Mouse (Mus musculus) embryo, embryonic 11.5 days (tissue): Measurements from ENCODE around the gene Col6a1.

Experiments used
- DNase-seq: peaks from one replicate; pipeline ENCODE4 v3.0.0-alpha.2; 2012; ENCODE audit warnings: low read depth, low spot score

Gene Col6a1

GRCm38 (mm10) chr10:76724231-76724736, 1.7 kb downstream of the Col6a1 start:
- DNase-seq, result no peak

- DNase-seq, result no peak
Observed at GRCm38 (mm10) chr10:76722751-76723450, 3.1 kb downstream of the Col6a1 start.

- no peak for DNase-seq
Observed at GRCm38 (mm10) chr10:76721746-76722145, 4.2 kb downstream of the Col6a1 start.

GRCm38 (mm10) chr10:76721216-76721615, 4.8 kb downstream of the Col6a1 start:
- no peak for DNase-seq

- no peak for DNase-seq
Observed at GRCm38 (mm10) chr10:76717631-76718030, 8.3 kb downstream of the Col6a1 start.

GRCm38 (mm10) chr10:76717026-76717425, 8.9 kb downstream of the Col6a1 start:
- no peak for DNase-seq

- no peak for DNase-seq
Observed at GRCm38 (mm10) chr10:76714303-76714702, 11.7 kb downstream of the Col6a1 start.

GRCm38 (mm10) chr10:76712500-76712899, 13.5 kb downstream of the Col6a1 start:
- no peak for DNase-seq

- DNase-seq, result no peak
Observed at GRCm38 (mm10) chr10:76711331-76711730, 14.6 kb downstream of the Col6a1 start.

- DNase-seq, result no peak
Observed at GRCm38 (mm10) chr10:76708465-76708864, 17.5 kb downstream of the Col6a1 start.

GRCm38 (mm10) chr10:76707584-76707983, 18.4 kb downstream of the Col6a1 start:
- no peak for DNase-seq

GRCm38 (mm10) chr10:76707001-76707400, 19.0 kb downstream of the Col6a1 start:
- no peak for DNase-seq

GRCm38 (mm10) chr10:76704358-76704757, 21.6 kb downstream of the Col6a1 start:
- DNase-seq, result no peak

- no peak for DNase-seq
Observed at GRCm38 (mm10) chr10:76701446-76701845, 24.5 kb downstream of the Col6a1 start.

GRCm38 (mm10) chr10:76699816-76700215, 26.2 kb downstream of the Col6a1 start:
- no peak for DNase-seq

GRCm38 (mm10) chr10:76695283-76695885, 30.6 kb downstream of the Col6a1 start:
- DNase-seq, result no peak

- no peak for DNase-seq
Observed at GRCm38 (mm10) chr10:76694765-76695164, 31.2 kb downstream of the Col6a1 start.

- DNase-seq, result no peak
Observed at GRCm38 (mm10) chr10:76693446-76693845, 32.5 kb downstream of the Col6a1 start.

- DNase-seq, result no peak
Observed at GRCm38 (mm10) chr10:76685451-76686017, 40.4 kb downstream of the Col6a1 start.

- no peak for DNase-seq
Observed at GRCm38 (mm10) chr10:76683977-76684376, 42.0 kb downstream of the Col6a1 start.

- no peak for DNase-seq
Observed at GRCm38 (mm10) chr10:76683461-76683860, 42.5 kb downstream of the Col6a1 start.

GRCm38 (mm10) chr10:76681882-76682281, 44.1 kb downstream of the Col6a1 start:
- no peak for DNase-seq
